Mouse (Mus musculus) embryonic facial prominence, embryonic 11.5 days (tissue): ENCODE measurements around the gene Dgki. TPM values are rescaled to one million over a fixed set of nuclear protein-coding genes. Genes with fewer than 3 reads are reported as not detected.
A peak's percentile ranks its signal among the peaks of the same experiment; 100 is the strongest.

Experiments
- ATAC-seq: fragments of 200-750 bp; cut with Nextera tagmentation; replicated peaks from 2 replicates; pipeline ENCODE4 v1.8.0; 2017; ENCODE audit warnings: low read depth; ENCODE audit not compliant: insufficient number of reproducible peaks, low FRiP score, low TSS enrichment
- DNase-seq: peaks from one replicate; pipeline ENCODE4 v3.0.0-alpha.2; 2015; ENCODE audit warnings: low spot score
- H3K27ac ChIP-seq: fragments of 300-500 bp; sonication (generic); replicated peaks from 2 replicates; pipeline ENCODE4 v1.5.1; 2014; ENCODE audit warnings: mild to moderate bottlenecking, low read depth, low read length, control low read depth
- H3K27me3 ChIP-seq: fragments of 300-500 bp; sonication (generic); 2 replicates; pipeline ENCODE4 v1.6.1; 2014; ENCODE audit warnings: mild to moderate bottlenecking, low read length, moderate library complexity, mixed read lengths; ENCODE audit not compliant: control insufficient read depth, insufficient read depth
- H3K36me3 ChIP-seq: fragments of 300-500 bp; sonication (generic); replicated peaks from 2 replicates; pipeline ENCODE4 v1.6.1; 2014; ENCODE audit warnings: low read depth, mild to moderate bottlenecking, low read length, moderate library complexity, mixed read lengths; ENCODE audit not compliant: control insufficient read depth, insufficient read depth
- H3K4me1 ChIP-seq: fragments of 300-500 bp; sonication (generic); 2 replicates; pipeline ENCODE4 v1.6.1; 2014; ENCODE audit warnings: low read length, mixed read lengths; ENCODE audit not compliant: control insufficient read depth, insufficient read depth
- H3K4me2 ChIP-seq: fragments of 300-500 bp; sonication (generic); 2 replicates; pipeline ENCODE4 v1.6.1; 2014; ENCODE audit warnings: low read depth, mild to moderate bottlenecking, control low read depth, low read length, moderate library complexity
- H3K4me3 ChIP-seq: fragments of 300-500 bp; sonication (generic); 2 replicates; pipeline ENCODE4 v1.5.1; 2014; ENCODE audit warnings: low read depth, low read length, control low read depth
- H3K9ac ChIP-seq: fragments of 300-500 bp; sonication (generic); replicated peaks from 2 replicates; pipeline ENCODE4 v1.6.1; 2014; ENCODE audit warnings: mild to moderate bottlenecking, control low read depth, low read length
- H3K9me3 ChIP-seq: fragments of 300-500 bp; sonication (generic); replicated peaks from 2 replicates; pipeline ENCODE4 v1.6.1; 2016; ENCODE audit warnings: mild to moderate bottlenecking, low read length, inconsistent platforms, mixed read lengths; ENCODE audit not compliant: control insufficient read depth
- WGBS: fragments of 180-500 bp; shearing (Covaris S2); extraction: QIAGEN DNeasy Blood & Tissue Kit; methylation state at CpG from one replicate; pipeline ENCODE4 v1.1.7; 2014; 5-methylcytosine and 5-hydroxymethylcytosine counted together
- polyA plus RNA-seq: library from polyadenylated mRNA; unstranded; fragments of >200 nt; fragmentation: Nextera tagmentation; extraction: Ambion mirVana; gene quantifications from 2 replicates; pipeline ENCODE4 v1.2.1, GENCODE M21; 2014

Gene Dgki
- polyA plus RNA-seq, 1 experiment from 2014 or later: 1.0 TPM

DNA sequence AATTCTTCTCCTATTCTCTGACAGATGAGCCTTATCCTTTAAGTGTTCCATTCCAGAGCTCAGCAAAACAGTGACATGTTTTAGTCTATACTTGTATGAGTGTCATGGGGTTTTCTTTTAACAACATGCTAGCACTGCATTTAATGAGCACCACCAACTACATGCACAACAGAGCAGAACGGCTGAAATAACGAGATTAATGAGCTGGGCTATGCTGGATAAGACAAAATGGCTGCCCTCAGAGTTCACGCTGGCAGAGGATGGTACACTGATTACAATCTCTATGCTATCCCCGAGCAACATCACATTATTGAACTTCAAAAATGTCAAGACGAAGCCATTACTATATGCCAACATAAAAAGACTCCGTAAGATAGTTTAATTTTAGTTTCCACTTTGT is 264.3 kb downstream of the Dgki start:
- no peaks in the 10 kb centered on the region for H3K9me3 ChIP-seq
- H3K27me3 ChIP-seq: no peaks in the 10 kb centered on the region
- WGBS: 84% methylated on average over 6 of the region's 6 CpGs
- H3K36me3 ChIP-seq: no peaks in the 10 kb centered on the region
- H3K9ac ChIP-seq: no peak overlapping the region
- H3K27ac ChIP-seq: no peak overlapping the region
- no peaks in the 10 kb centered on the region; the same call in 1 of the 2 replicates for H3K4me1 ChIP-seq
- no peak overlapping the region for H3K4me3 ChIP-seq
- no peak for DNase-seq
- no peak for ATAC-seq
- no peak overlapping the region for H3K4me2 ChIP-seq

- no peak for ATAC-seq
- Histone ChIP-seq H3K4me1 (no peaks in the 10 kb centered on the region), H3K4me3 (no peak overlapping the region), H3K9ac (no peak overlapping the region), H3K4me2 (no peak overlapping the region), H3K36me3 (no peaks in the 10 kb centered on the region), H3K27ac (no peak overlapping the region), H3K9me3 (no peaks in the 10 kb centered on the region), H3K27me3 (no peaks in the 10 kb centered on the region)
- no peak for DNase-seq
- WGBS: 91% methylated on average over 1 of the region's 1 CpGs
These were observed 269.0 kb downstream of the Dgki start for GRCm38 (mm10) chr6:37030986-37031385.

DNA sequence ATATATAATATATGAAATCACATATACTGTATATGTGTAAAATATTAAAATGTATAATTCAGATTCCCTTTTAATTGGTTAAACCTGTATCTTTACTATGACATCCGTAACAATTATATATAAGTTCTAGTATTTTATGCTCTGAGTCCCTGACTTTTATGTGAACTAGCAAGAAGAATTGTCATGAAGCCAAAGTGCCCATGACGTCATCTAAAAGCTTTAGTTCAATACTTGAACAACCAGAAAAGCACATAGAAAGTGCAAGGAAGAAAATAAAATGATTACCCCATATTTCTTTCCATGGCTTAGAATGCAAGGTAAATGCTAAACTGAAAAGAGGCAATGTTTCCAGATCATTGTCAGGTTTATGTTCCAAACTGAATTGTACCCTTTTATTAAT is 269.6 kb downstream of the Dgki start:
- H3K4me2 ChIP-seq: no peak overlapping the region
- DNase-seq (no peak), ATAC-seq (no peak)
- no peaks in the 10 kb centered on the region for H3K4me1 ChIP-seq
- no peak overlapping the region for H3K27ac ChIP-seq
- H3K9ac ChIP-seq: no peak overlapping the region
- WGBS: 93% methylated on average over 2 of the region's 2 CpGs
- no peak overlapping the region for H3K4me3 ChIP-seq
- H3K9me3 ChIP-seq: no peaks in the 10 kb centered on the region
- H3K27me3 ChIP-seq: no peaks in the 10 kb centered on the region
- H3K36me3 ChIP-seq: no peaks in the 10 kb centered on the region

DNA sequence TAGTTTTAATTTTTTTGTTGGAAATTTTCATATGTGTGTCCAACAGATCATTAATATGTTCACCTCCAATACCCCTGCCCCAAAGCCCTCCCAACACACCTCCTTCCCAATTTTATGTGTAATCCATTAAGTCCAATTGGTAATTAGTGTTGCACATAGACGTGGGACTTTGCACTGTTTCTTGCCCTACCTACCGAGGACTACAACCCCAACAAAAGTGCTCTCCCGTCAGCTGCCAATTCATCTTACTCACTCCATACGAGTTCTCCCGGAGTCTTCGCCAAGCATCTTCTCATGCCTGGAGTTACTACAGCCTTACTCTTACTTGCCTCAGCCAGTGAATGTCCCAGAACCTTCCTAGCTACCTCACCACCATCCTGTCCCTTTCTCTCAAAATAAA is 271.1 kb downstream of the Dgki start:
- DNase-seq: no peak
- Histone ChIP-seq H3K9ac (no peak overlapping the region), H3K4me2 (no peak overlapping the region), H3K36me3 (no peaks in the 10 kb centered on the region), H3K9me3 (no peaks in the 10 kb centered on the region), H3K4me1 (no peaks in the 10 kb centered on the region), H3K27ac (no peak overlapping the region), H3K4me3 (no peak overlapping the region), H3K27me3 (no peaks in the 10 kb centered on the region)
- no peak for ATAC-seq
- WGBS: 86% methylated on average over 6 of the region's 6 CpGs

DNA sequence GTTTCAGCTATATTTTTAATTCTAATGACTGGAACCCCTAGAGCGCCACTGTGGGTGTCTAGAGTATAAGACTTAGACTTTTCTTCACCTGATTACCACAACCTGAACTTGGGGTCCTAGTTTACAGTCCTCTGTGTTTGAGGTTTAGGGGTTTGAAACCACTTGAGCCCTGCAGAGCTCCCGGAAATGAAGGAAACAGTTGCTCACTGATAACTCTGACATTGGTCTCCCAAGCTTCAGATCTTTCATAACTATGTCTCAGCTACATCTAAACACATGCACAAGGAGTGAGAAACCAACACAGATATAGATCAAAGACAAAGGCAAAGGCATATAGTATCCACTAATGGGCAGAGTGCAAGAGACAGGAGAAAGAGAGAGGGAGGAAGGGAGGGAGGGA is 271.7 kb downstream of the Dgki start:
- ATAC-seq: no peak
- H3K4me2 ChIP-seq: no peak overlapping the region
- H3K36me3 ChIP-seq: no peaks in the 10 kb centered on the region
- WGBS: 86% methylated on average over 2 of the region's 2 CpGs
- H3K27me3 ChIP-seq: no peaks in the 10 kb centered on the region
- no peaks in the 10 kb centered on the region for H3K9me3 ChIP-seq
- DNase-seq: no peak
- H3K9ac ChIP-seq: no peak overlapping the region
- no peaks in the 10 kb centered on the region for H3K4me1 ChIP-seq
- no peak overlapping the region for H3K4me3 ChIP-seq
- H3K27ac ChIP-seq: no peak overlapping the region

DNA sequence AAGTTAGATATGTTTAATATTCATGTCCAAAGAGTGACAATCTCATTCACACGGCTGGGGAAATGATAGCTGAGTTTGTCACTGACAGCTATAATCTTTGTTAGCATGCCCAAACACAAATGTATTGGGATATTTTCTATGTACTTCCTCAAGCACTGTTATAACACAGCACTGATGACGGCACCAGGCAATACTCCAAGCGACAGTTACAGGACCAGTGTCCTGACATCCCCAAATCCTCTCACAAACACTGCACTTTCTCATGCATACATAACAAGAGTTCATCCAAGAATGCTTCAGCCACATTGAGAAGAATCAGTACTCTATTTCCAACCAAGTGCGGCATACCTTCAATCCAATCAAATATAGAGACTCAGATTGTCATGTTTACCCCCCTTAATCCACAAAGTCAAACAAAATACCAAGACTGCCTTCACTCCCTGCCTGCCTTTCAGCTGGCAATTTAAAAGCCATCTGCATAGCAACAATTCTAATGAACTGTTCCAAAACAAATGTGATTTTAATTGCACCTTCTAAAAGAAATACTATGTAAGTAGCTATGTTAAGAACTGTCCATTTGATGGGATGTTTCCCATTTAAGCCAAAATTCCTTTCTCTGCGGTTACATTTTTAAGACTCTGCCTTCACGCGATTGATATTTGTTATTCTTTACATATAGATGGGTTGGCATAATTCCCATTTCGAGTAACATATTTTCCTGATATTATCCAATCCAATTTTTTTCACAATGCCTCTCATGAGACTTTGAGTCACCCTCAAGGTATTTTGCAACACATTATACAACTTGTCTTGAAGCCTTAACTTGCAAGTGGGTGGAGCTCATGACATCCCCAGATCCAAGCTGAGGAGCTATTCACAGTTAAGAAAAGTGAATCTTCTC is 273.4 kb downstream of the Dgki start:
- ATAC-seq (no peak), DNase-seq (no peak)
- no peaks in the 10 kb centered on the region for H3K36me3 ChIP-seq
- H3K9ac ChIP-seq: no peak overlapping the region
- no peaks in the 10 kb centered on the region for H3K27me3 ChIP-seq
- no peak overlapping the region for H3K27ac ChIP-seq
- no peaks in the 10 kb centered on the region for H3K9me3 ChIP-seq
- no peak overlapping the region for H3K4me2 ChIP-seq
- H3K4me1 ChIP-seq: no peaks in the 10 kb centered on the region
- H3K4me3 ChIP-seq: no peak overlapping the region
- WGBS: 87% methylated on average over 8 of the region's 8 CpGs

DNA sequence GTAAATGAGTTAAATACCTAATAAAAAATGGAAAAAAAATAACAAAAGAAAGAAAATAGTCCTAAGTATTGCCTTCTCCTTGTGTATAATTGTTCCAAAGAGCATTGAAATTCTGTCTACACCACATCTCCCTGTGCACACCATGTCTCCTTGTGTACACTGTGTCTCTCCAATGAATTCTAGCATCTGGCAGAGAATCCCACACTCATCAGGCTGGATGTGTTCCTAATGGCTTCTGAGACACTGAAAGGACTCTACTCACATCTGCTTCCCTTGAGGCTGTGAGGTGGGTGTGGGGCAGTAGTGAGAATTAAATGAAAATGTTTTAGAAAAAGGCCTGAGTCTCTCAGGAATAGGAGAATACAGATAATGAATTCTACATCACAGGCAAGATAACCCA is 283.9 kb downstream of the Dgki start:
- no peak overlapping the region for H3K4me2 ChIP-seq
- no peaks in the 10 kb centered on the region for H3K9me3 ChIP-seq
- no peaks in the 10 kb centered on the region for H3K27me3 ChIP-seq
- no peak overlapping the region for H3K4me3 ChIP-seq
- H3K4me1 ChIP-seq: no peaks in the 10 kb centered on the region
- peak; percentile 67; the same call in 1 of the 2 replicates for ATAC-seq
- H3K36me3 ChIP-seq: no peaks in the 10 kb centered on the region
- H3K9ac ChIP-seq: no peak overlapping the region
- no peak overlapping the region for H3K27ac ChIP-seq
- no peak for DNase-seq

- Histone ChIP-seq H3K4me2 (no peak overlapping the region), H3K9me3 (no peaks in the 10 kb centered on the region), H3K27ac (no peak overlapping the region), H3K4me3 (no peak overlapping the region), H3K9ac (no peak overlapping the region), H3K36me3 (no peaks in the 10 kb centered on the region), H3K4me1 (no peaks in the 10 kb centered on the region), H3K27me3 (no peaks in the 10 kb centered on the region)
- DNase-seq (no peak), ATAC-seq (no peak)
- WGBS: 85% methylated on average over 2 of the region's 2 CpGs
These were observed 288.4 kb downstream of the Dgki start for GRCm38 (mm10) chr6:37011597-37011996.
